Mouse (Mus musculus): ENCODE measurements at regions not wholly inside any gene's neighbourhood (a gene's known extent, or its start where the extent isn't known, plus 50 kb on each side); places are given as distances from the start of the nearest gene placed in this dataset.
"Not testable (repeated sequence)": the region's sequence is repeated elsewhere in the genome, so short reads cannot be mapped to it uniquely, and the experiment has no call there.

- DNase-seq = not testable (repeated sequence)
These were observed 639.1 kb upstream of the Rorb start for GRCm38 (mm10) chr19:19750069-19750599.

- DNase-seq = no peak
These were observed 637.0 kb upstream of the Rorb start for GRCm38 (mm10) chr19:19747821-19748488.

- DNase-seq = no peak
These were observed 608.9 kb upstream of the Rorb start for GRCm38 (mm10) chr19:19719939-19720338.

Measured in lung, postnatal 4 days (tissue).